Mouse (Mus musculus): ENCODE results near the gene Tinf2. TPM values are rescaled to one million over a fixed set of nuclear protein-coding genes. Genes with fewer than 3 reads are reported as not detected.

Gene Tinf2
- polyA plus RNA-seq, 1 experiment from 2014 or later = 32.2 TPM

DNA sequence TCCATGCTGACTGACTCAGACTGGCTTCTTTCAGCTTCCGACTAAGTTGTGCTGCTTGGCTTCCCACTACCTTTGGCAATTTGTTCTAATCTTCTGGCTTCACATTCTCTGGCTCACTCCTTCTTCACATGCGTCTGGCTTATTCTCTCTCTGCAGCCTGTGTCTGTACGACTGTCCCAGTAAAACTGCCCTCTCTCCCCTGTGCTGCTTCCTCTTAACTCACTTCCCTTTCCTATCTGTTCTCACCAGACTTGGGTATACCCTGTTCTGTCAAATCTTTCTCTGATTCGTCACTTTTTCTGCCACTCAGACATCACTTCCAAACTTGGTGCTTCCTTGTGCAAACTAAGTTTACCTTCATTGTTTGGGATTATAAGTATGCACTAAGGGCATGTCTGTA, 15.6 kb upstream of the Tinf2 start:
- no peaks in the 10 kb centered on the region for H3K27me3 ChIP-seq (replicated peaks)
- H3K9me3 ChIP-seq (replicated peaks) = no peaks in the 10 kb centered on the region
- 43% methylated on average over 4 of the region's 4 CpGs for WGBS (ENCODE audit: insufficient replicate concordance)
- 0 out of 2 replicates have a peak, but pooled peaks cover 5% of the 10 kb centered on the region for H3K4me1 ChIP-seq
- H3K27ac ChIP-seq = no peak overlapping the region
- H3K4me2 ChIP-seq = no peak overlapping the region
- no peak overlapping the region for H3K4me3 ChIP-seq
- no peak for ATAC-seq
- H3K9ac ChIP-seq = no peak overlapping the region
- H3K36me3 ChIP-seq = no peaks in the 10 kb centered on the region

DNA sequence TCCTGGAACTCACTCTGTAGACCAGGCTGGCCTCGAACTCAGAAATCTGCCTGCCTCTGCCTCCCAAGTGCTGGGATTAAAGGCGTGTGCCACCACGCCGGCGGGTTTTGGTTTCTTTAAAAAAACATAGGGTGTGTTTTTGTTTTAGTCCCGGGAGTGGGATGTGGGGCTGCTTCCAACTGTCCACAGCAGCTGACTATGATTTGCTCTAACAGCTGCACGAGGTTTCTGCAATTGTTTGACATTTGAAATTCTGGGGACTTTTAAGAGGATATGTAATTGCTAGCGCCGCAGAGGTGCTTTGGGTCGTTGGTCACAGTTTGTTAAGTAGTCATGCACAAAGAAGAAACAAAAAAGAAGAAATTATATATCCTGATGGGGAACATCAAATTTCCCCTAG, 7.8 kb upstream of the Tinf2 start:
- no peak overlapping the region for H3K4me3 ChIP-seq
- no peak overlapping the region for H3K9ac ChIP-seq
- H3K4me2 ChIP-seq = no peak overlapping the region
- H3K4me1 ChIP-seq = no peaks in the 10 kb centered on the region
- no peak for ATAC-seq
- 67% methylated on average over 10 of the region's 10 CpGs for WGBS (ENCODE audit: insufficient replicate concordance)
- no peaks in the 10 kb centered on the region for H3K36me3 ChIP-seq
- no peaks in the 10 kb centered on the region for H3K9me3 ChIP-seq (replicated peaks)
- no peak overlapping the region for H3K27ac ChIP-seq
- H3K27me3 ChIP-seq (replicated peaks) = peaks cover 3% of the 10 kb centered on the region; the same call in 1 of the 2 replicates

DNA sequence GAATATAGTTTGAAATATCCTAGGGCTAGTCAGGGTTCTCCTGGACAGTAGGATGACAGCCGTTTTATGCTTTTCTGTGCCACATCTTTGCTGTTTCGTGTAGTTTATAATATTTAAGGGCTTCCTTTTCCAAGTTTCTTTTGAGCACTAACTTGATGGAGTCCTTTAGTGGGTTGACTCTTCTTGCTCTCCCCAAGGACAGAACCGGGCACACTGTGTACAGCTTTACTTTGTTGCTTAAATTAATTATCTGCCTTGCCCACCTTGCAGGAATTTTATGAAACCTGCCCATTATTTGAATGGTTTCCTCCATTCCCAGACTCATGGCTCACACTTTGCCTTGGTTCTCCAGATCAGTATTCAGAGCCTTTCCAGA, 486 bp upstream of the Tinf2 start:
- Histone ChIP-seq H3K4me2 (peak overlapping the region; percentile 80), H3K9ac (peak overlapping the region; percentile 82), H3K4me3 (peak overlapping the region; percentile 78), H3K4me1 (peaks cover 21% of the 10 kb centered on the region), H3K36me3 (peaks cover 35% of the 10 kb centered on the region), H3K27ac (peak overlapping the region; percentile 88), H3K27me3 (replicated peaks) (0 out of 2 replicates have a peak, but pooled peaks cover 3% of the 10 kb centered on the region), H3K9me3 (replicated peaks) (no peaks in the 10 kb centered on the region)
- peak; percentile 17 for ATAC-seq
- 15% methylated on average over 3 of the region's 3 CpGs for WGBS (ENCODE audit: insufficient replicate concordance)

DNA sequence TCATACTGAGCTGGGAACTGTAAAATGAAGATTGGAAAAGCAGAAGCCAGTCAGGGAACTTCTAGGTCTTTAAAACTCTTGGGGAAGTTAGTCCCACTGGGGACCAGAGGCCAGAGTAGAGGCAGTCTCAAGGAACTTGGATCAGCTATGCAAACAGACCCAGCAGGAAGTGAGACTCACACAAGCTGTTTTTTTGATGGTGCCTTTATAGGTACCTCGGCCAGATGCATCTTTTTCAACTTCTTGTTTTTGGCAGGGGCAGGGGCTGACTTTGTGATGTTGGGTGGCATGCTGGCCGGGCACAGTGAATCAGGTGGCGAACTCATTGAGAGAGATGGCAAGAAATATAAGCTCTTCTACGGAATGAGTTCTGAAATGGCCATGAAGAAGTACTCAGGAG, 4.0 kb downstream of the Tinf2 start:
- H3K9ac ChIP-seq = no peak overlapping the region
- H3K27ac ChIP-seq = no peak overlapping the region
- H3K4me1 ChIP-seq = peaks cover 32% of the 10 kb centered on the region
- H3K36me3 ChIP-seq = peaks cover 60% of the 10 kb centered on the region
- ATAC-seq = no peak
- WGBS (ENCODE audit: insufficient replicate concordance) = 70% methylated on average over 4 of the region's 4 CpGs
- no peak overlapping the region for H3K4me3 ChIP-seq
- H3K27me3 ChIP-seq (replicated peaks) = no peaks in the 10 kb centered on the region
- H3K9me3 ChIP-seq (replicated peaks) = no peaks in the 10 kb centered on the region
- no peak overlapping the region for H3K4me2 ChIP-seq

DNA sequence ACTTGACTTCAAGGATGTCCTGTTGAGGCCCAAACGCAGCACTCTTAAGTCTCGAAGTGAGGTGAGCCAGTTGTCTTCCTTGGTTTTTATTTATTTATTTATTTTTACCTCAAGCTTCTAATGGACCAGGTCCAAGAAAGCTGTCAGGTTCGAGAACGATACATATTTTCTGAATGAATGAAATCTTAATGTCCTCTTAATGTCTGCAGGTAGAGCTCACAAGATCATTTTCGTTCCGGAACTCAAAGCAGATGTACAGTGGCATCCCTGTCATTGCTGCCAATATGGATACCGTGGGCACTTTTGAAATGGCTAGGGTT, 8.9 kb downstream of the Tinf2 start:
- no peak for ATAC-seq
- Histone ChIP-seq H3K4me1 (peaks cover 38% of the 10 kb centered on the region), H3K27me3 (replicated peaks) (no peaks in the 10 kb centered on the region), H3K27ac (peak overlapping the region; percentile 90), H3K4me3 (peak overlapping the region; percentile 85), H3K36me3 (peaks cover 45% of the 10 kb centered on the region), H3K9ac (peak overlapping the region; percentile 85), H3K9me3 (replicated peaks) (no peaks in the 10 kb centered on the region), H3K4me2 (peak overlapping the region; percentile 83)
- WGBS (ENCODE audit: insufficient replicate concordance) = 57% methylated on average over 7 of the region's 7 CpGs

DNA sequence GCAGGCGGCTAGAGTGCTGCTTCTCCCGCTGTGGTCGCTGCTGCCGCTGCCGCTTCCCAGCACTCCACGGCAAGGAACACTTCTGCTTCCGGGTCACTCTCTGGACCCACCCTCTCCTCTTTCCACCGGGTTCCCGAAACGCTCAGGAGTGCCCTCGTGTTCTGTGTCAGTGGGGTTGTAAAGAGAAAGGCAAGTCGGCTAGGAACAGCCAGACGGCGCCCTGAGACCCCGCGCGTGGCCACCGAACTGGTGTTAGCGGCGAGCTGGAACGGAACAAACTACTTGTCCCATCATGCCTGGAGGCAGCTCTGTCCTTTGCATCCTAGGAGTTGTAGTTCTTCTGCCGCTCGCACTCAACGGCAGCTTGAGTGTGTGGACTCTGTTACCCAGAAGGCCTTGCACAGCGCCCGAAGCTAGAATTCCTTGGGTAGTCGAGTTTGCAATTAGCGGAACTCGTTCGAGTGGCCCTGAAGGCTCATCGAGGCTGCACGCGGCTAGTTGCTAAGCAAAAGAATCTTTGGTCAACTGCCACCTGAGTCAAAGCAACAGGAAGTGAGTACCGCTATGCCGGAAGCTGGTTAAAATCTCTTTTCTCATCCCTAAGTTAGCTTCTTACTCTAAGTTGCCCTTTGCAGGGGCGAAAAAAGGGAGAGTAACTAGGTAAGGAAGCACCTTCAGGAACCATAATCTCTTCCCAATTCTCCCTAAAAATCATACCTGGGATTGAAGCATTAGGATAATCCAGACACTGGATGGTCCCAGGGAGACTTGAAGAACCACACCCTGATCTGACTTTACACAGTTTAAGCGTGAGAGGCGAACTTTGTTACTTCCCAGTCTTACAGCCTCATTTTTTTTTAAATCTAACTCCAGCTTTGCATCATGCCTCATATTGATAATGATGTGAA, 9.5 kb downstream of the Tinf2 start, which contains the start of the genes Gmpr2 and Nedd8:
Gmpr2 (plus strand) TSS at position 109 of the 908 bp plus-strand sequence.
Nedd8 (minus strand) TSS at position 292 of the 908 bp plus-strand sequence.
- Histone ChIP-seq H3K27me3 (replicated peaks) (no peaks in the 10 kb centered on the region), H3K4me2 (peak within 1 kb of the TSS; percentile 83), H3K4me3 (peak within 1 kb of the TSS; percentile 85), H3K36me3 (peaks cover 39% of the 10 kb centered on the region), H3K4me1 (peaks cover 38% of the 10 kb centered on the region), H3K9ac (peak within 1 kb of the TSS; percentile 85), H3K9me3 (replicated peaks) (no peaks in the 10 kb centered on the region), H3K27ac (peak within 1 kb of the TSS; percentile 90)
- under 1% methylated on average over 38 of the region's 38 CpGs for WGBS (ENCODE audit: insufficient replicate concordance)
- peak; percentile 98 for ATAC-seq

DNA sequence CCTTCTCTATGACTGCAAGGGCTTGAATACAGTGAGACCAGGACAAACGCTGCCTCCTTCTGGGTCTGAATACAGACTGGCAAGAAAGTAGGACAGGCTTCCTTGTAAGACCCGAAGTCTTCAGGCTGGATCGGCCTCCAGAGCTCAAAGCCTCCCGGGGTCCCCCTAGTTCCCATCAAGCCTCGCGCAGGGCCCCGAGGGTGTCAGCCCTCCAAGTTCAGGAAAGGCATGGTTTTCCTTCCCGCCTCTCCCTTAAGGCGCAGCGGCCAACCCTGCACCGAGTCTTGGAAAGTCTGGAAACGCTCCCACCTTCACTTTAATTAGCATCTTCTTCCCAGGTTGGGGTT, 10.2 kb downstream of the Tinf2 start:
- Histone ChIP-seq H3K27ac (peak overlapping the region; percentile 90), H3K4me2 (peak overlapping the region; percentile 83), H3K4me1 (peaks cover 38% of the 10 kb centered on the region), H3K27me3 (replicated peaks) (no peaks in the 10 kb centered on the region), H3K36me3 (peaks cover 37% of the 10 kb centered on the region), H3K9me3 (replicated peaks) (no peaks in the 10 kb centered on the region), H3K9ac (peak overlapping the region; percentile 85), H3K4me3 (peak overlapping the region; percentile 85)
- WGBS (ENCODE audit: insufficient replicate concordance) = 1% methylated on average over 12 of the region's 12 CpGs
- ATAC-seq = peak; percentile 19

DNA sequence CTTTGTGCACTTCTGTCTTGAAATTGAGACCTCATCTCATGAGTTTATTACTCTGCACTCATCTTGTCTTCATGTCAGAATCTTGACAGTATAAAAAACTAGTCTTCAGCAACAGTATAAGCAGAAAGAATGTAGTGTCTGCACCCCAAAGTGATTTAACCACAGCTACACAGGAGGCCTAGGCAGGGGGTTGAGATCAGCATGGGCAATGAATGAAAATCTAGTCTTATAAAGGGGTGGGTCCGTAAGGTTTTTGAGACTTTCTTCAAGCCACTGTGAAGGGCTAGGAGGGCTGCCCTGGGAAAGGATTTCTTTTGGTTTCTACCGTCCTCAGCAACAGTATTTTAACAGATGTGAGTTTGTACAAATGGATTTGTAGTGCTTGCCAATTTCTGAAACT, 21.0 kb downstream of the Tinf2 start:
- no peak for ATAC-seq
- peak overlapping the region; percentile 69 for H3K4me3 ChIP-seq
- H3K27me3 ChIP-seq (replicated peaks) = no peaks in the 10 kb centered on the region
- H3K9ac ChIP-seq = peak overlapping the region; percentile 75; the same call in 1 of the 2 replicates
- H3K27ac ChIP-seq = peak overlapping the region; percentile 70; the same call in 1 of the 2 replicates
- H3K4me1 ChIP-seq = peaks cover 23% of the 10 kb centered on the region
- H3K4me2 ChIP-seq = peak overlapping the region; percentile 68
- no peaks in the 10 kb centered on the region for H3K9me3 ChIP-seq (replicated peaks)
- WGBS (ENCODE audit: insufficient replicate concordance) = 52% methylated on average over 2 of the region's 2 CpGs
- peaks cover 45% of the 10 kb centered on the region for H3K36me3 ChIP-seq

DNA sequence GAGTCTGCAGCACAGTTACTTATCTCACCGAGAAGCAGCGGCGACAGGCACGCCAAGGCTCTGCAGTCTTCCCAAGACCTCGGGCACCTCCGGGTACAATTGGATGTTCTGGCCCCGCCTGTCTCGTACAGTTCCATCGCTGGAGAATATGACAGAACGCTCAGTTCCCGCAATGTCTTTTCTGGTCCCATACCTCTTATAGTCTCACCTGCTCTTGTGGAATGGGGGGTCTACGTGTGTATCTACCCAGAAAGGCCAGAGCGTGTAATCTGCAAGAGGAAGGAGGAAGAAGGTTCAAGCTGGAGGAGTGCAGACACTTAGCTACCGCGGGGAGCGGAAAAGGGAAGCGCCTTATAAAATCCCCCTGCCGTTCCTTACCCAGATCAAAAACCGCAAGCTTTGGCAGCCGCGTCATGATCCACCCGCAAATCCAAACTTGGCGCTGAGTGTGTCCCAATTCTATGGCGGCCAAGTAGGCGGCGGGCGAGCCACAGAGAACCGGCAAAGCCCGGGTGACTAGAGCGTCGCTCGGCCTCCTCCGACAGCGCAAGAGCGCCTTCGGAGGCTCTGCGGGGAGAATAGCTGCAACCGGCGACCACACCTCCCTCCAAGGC, 21.6 kb downstream of the Tinf2 start, which contains the start of gene Mdp1:
Mdp1 (minus strand) TSS at position 549 of the 614 bp plus-strand sequence.
- WGBS (ENCODE audit: insufficient replicate concordance) = under 1% methylated on average over 39 of the region's 39 CpGs
- H3K9me3 ChIP-seq (replicated peaks) = no peaks in the 10 kb centered on the region
- peaks cover 23% of the 10 kb centered on the region for H3K4me1 ChIP-seq
- H3K27ac ChIP-seq = peak within 1 kb of the TSS; percentile 70
- peak within 1 kb of the TSS; percentile 68 for H3K4me2 ChIP-seq
- peak within 1 kb of the TSS; percentile 69 for H3K4me3 ChIP-seq
- H3K9ac ChIP-seq = peak within 1 kb of the TSS; percentile 75
- peaks cover 43% of the 10 kb centered on the region for H3K36me3 ChIP-seq
- no peaks in the 10 kb centered on the region for H3K27me3 ChIP-seq (replicated peaks)
- ATAC-seq = peak; percentile 94

DNA sequence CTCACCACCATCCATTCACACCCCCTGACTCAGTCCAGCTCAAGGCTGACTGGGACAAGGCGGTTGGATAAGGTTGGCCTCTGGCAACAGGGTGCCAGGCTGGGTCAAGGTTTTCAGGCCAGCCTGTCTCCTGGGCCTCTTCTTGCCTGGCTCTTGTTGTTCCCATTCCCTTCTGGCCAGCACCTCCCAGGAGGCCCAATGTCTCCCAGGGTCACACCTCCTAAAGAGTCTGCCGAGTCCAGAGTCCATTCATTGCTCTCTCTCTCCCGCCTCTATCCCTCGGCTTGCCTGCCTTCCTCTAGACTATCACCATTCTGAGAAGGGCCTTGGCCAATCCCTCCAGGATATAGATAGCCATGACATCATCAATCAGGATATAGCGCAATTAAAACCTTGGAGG, 23.6 kb downstream of the Tinf2 start:
- no peak for ATAC-seq
- Histone ChIP-seq H3K9ac (no peak overlapping the region), H3K36me3 (peaks cover 33% of the 10 kb centered on the region), H3K4me3 (no peak overlapping the region), H3K9me3 (replicated peaks) (no peaks in the 10 kb centered on the region), H3K27ac (no peak overlapping the region), H3K4me1 (peaks cover 23% of the 10 kb centered on the region), H3K27me3 (replicated peaks) (no peaks in the 10 kb centered on the region), H3K4me2 (no peak overlapping the region)
- 88% methylated on average over 5 of the region's 5 CpGs for WGBS (ENCODE audit: insufficient replicate concordance)

DNA sequence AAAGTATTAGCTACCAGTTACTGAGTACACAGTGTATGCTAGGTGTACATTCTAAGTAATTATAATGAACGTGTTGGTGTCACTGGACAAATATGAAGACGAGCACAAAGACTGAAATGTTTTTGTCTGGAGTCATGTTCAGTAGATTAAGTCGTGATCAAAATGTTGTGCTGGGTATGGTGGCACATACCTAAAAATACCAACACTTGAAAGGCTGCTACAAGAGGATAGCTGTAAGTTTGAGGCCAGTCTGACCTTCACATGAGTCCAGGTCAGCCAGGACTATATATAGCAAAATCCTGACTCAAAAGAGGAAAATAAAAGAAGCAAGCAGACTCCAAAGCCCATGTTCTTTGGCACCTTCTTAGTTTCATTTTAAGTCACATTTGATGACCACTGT, 24.7 kb downstream of the Tinf2 start:
- Histone ChIP-seq H3K9ac (no peak overlapping the region), H3K9me3 (replicated peaks) (no peaks in the 10 kb centered on the region), H3K27me3 (replicated peaks) (no peaks in the 10 kb centered on the region; the same call in 1 of the 2 replicates), H3K4me2 (no peak overlapping the region), H3K36me3 (peaks cover 24% of the 10 kb centered on the region), H3K4me3 (no peak overlapping the region), H3K27ac (no peak overlapping the region), H3K4me1 (peaks cover 23% of the 10 kb centered on the region)
- no peak for ATAC-seq
- 72% methylated on average over 3 of the region's 3 CpGs for WGBS (ENCODE audit: insufficient replicate concordance)

DNA sequence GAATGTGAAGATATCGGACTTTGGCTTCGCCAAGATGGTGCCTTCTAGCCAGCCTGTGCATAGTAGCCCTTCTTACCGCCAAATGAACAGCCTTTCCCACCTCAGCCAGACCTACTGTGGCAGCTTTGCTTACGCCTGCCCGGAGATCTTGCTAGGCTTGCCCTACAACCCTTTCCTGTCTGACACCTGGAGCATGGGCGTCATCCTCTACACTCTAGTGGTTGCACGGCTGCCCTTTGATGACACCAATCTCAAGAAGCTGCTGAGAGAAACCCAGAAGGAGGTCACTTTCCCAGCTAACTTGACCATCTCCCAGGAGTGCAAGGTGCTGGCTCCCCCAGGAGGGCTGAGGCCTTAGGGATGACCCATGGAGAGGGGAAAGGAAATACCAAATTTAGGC, 30.1 kb downstream of the Tinf2 start:
- Histone ChIP-seq H3K4me3 (no peak overlapping the region), H3K27me3 (replicated peaks) (no peaks in the 10 kb centered on the region; the same call in none of the 2 replicates), H3K36me3 (peaks cover 8% of the 10 kb centered on the region), H3K4me1 (peaks cover 2% of the 10 kb centered on the region), H3K27ac (no peak overlapping the region), H3K9me3 (replicated peaks) (no peaks in the 10 kb centered on the region), H3K9ac (no peak overlapping the region), H3K4me2 (no peak overlapping the region)
- no peak for ATAC-seq
- 77% methylated on average over 7 of the region's 7 CpGs for WGBS (ENCODE audit: insufficient replicate concordance)

Measured in liver, embryonic 12.5 days (tissue).